In genomic region chr6:108772913-108773312, GRCm38 (mm10) we compare ENCODE assay signal across 9 mouse cellular contexts. TPM values are rescaled to one million over a fixed set of nuclear protein-coding genes. Genes with fewer than 3 reads are reported as not detected.
DNase-seq lines count a peak whose midpoint lies in the region; ATAC-seq and TF ChIP-seq lines count a peak whose summit lies in the region.
"Had no signal": no experiment of that assay in that cellular context is flagged by ENCODE, and none has a peak within 500 bp of the region (broad histone marks: within the 10 kb centered on the region; RNA-seq: fewer than 3 reads in every experiment).

No protein-coding gene starts in this region.

- intact Hi-C loops in heart, adult 2 months (cut with DNase I), result no loop called here

- H3K79me2 ChIP-seq in C2C12 (ENCODE audit: control insufficient read depth, insufficient read depth), result no peaks in the 10 kb centered on the region
- H3K79me2 ChIP-seq in heart, adult 2 months (replicated peaks; ENCODE audit: control insufficient read depth, insufficient read depth, low read length), result no peaks in the 10 kb centered on the region

- no peaks in the 10 kb centered on the region for H3K9me3 ChIP-seq in embryonic facial prominence, embryonic 10.5 days
- no peaks in the 10 kb centered on the region for H3K9me3 ChIP-seq in kidney, embryonic 16.5 days (ENCODE audit: low read length)
- H3K9me3 ChIP-seq in liver, embryonic 13.5 days (replicated peaks), result no peaks in the 10 kb centered on the region
- H3K9me3 ChIP-seq in neural tube, embryonic 12.5 days, result no peaks in the 10 kb centered on the region
- H3K9me3 ChIP-seq: embryonic facial prominence, embryonic 12.5 days had no signal

- no peak overlapping the region for H3K4me2 ChIP-seq in kidney, embryonic 16.5 days (replicated peaks; ENCODE audit: low read depth, low read length)
- H3K4me2 ChIP-seq in liver, embryonic 13.5 days, result no peak overlapping the region
- no peak overlapping the region for H3K4me2 ChIP-seq in neural tube, embryonic 12.5 days (replicated peaks)
- H3K4me2 ChIP-seq: embryonic facial prominence, embryonic 12.5 days had no signal

- no peaks in the 10 kb centered on the region for H3K36me3 ChIP-seq in C2C12 (ENCODE audit: control insufficient read depth, insufficient read depth)
- no peaks in the 10 kb centered on the region for H3K36me3 ChIP-seq in embryonic facial prominence, embryonic 10.5 days (replicated peaks)
- no peaks in the 10 kb centered on the region for H3K36me3 ChIP-seq in heart, adult 2 months (ENCODE audit: control insufficient read depth, insufficient read depth, low read length)
- H3K36me3 ChIP-seq in kidney, embryonic 16.5 days (ENCODE audit: insufficient read depth, low read length), result no peaks in the 10 kb centered on the region
- no peaks in the 10 kb centered on the region for H3K36me3 ChIP-seq in liver, embryonic 13.5 days
- no peaks in the 10 kb centered on the region for H3K36me3 ChIP-seq in neural tube, embryonic 12.5 days
- no peaks in the 10 kb centered on the region for H3K36me3 ChIP-seq in testis, adult 2 months (ENCODE audit: control insufficient read depth, insufficient read depth, low read length)
- H3K36me3 ChIP-seq: embryonic facial prominence, embryonic 12.5 days had no signal

- H3ac ChIP-seq in C2C12 (ENCODE audit: control insufficient read depth, insufficient read length, low read depth), result no peak overlapping the region

- H3K27me3 ChIP-seq in C2C12 (ENCODE audit: control insufficient read depth, insufficient read depth, insufficient read length), result peaks cover 7% of the 10 kb centered on the region
- no peaks in the 10 kb centered on the region for H3K27me3 ChIP-seq in embryonic facial prominence, embryonic 10.5 days (replicated peaks; ENCODE audit: low read depth, poor library complexity, severe bottlenecking)
- no peaks in the 10 kb centered on the region for H3K27me3 ChIP-seq in heart, adult 2 months (ENCODE audit: control insufficient read depth, insufficient read depth, low read length)
- no peaks in the 10 kb centered on the region for H3K27me3 ChIP-seq in kidney, embryonic 16.5 days (ENCODE audit: insufficient read depth, low read length)
- no peaks in the 10 kb centered on the region for H3K27me3 ChIP-seq in liver, embryonic 13.5 days
- no peaks in the 10 kb centered on the region for H3K27me3 ChIP-seq in neural tube, embryonic 12.5 days (replicated peaks)
- H3K27me3 ChIP-seq in testis, adult 2 months (ENCODE audit: control insufficient read depth, insufficient read depth, low read length), result no peaks in the 10 kb centered on the region
- H3K27me3 ChIP-seq: embryonic facial prominence, embryonic 12.5 days had no signal

- TF ChIP-seq EP300 in heart, adult 2 months (IDR thresholded peaks at IDR 0.05; ENCODE audit: insufficient read depth, low read depth, low read length), result no peak

- 17% methylated on average over 9 of the region's 9 CpGs for WGBS in embryonic facial prominence, embryonic 10.5 days
- 15% methylated on average over 9 of the region's 9 CpGs for WGBS in heart, adult 2 months
- 20% methylated on average over 9 of the region's 9 CpGs for WGBS in kidney, embryonic 16.5 days
- WGBS in liver, embryonic 13.5 days (ENCODE audit: insufficient replicate concordance), result 12% methylated on average over 9 of the region's 9 CpGs
- WGBS in neural tube, embryonic 12.5 days, result 18% methylated on average over 9 of the region's 9 CpGs

- no peak for TF ChIP-seq POLR2A in heart, adult 2 months (IDR thresholded peaks at IDR 0.05; ENCODE audit: insufficient read depth, low read depth, low read length)
- no peak for TF ChIP-seq POLR2A in testis, adult 2 months (IDR thresholded peaks at IDR 0.05; ENCODE audit: control insufficient read depth, low read depth, low read length)

- no peak overlapping the region for H3K4me3 ChIP-seq in C2C12 (ENCODE audit: insufficient read depth, poor library complexity, severe bottlenecking)
- H3K4me3 ChIP-seq in embryonic facial prominence, embryonic 10.5 days, result no peak overlapping the region
- H3K4me3 ChIP-seq in heart, adult 2 months, result no peak overlapping the region
- no peak overlapping the region for H3K4me3 ChIP-seq in kidney, embryonic 16.5 days (ENCODE audit: low read length)
- no peak overlapping the region for H3K4me3 ChIP-seq in liver, embryonic 13.5 days (replicated peaks)
- no peak overlapping the region for H3K4me3 ChIP-seq in neural tube, embryonic 12.5 days
- H3K4me3 ChIP-seq in testis, adult 2 months (ENCODE audit: control insufficient read depth, low read depth, low read length), result no peak overlapping the region
- H3K4me3 ChIP-seq: embryonic facial prominence, embryonic 12.5 days had no signal

- H3K4me1 ChIP-seq in embryonic facial prominence, embryonic 10.5 days, result no peaks in the 10 kb centered on the region
- H3K4me1 ChIP-seq in heart, adult 2 months (ENCODE audit: control insufficient read depth, insufficient read depth, low read length), result no peaks in the 10 kb centered on the region
- no peaks in the 10 kb centered on the region for H3K4me1 ChIP-seq in kidney, embryonic 16.5 days (ENCODE audit: insufficient read depth, low read length)
- H3K4me1 ChIP-seq in liver, embryonic 13.5 days (replicated peaks), result peaks cover 8% of the 10 kb centered on the region
- H3K4me1 ChIP-seq in neural tube, embryonic 12.5 days, result no peaks in the 10 kb centered on the region
- 0 out of 2 replicates have a peak, but pooled peaks cover 3% of the 10 kb centered on the region for H3K4me1 ChIP-seq in testis, adult 2 months (ENCODE audit: control insufficient read depth, insufficient read depth, low read length)
- H3K4me1 ChIP-seq: embryonic facial prominence, embryonic 12.5 days had no signal

- ATAC-seq in kidney, embryonic 16.5 days (ENCODE audit: low FRiP score, low TSS enrichment), result peak; percentile 54; the same call in 1 of the 2 replicates
- peak; percentile 36; the same call in 1 of the 2 replicates for ATAC-seq in liver, embryonic 13.5 days (ENCODE audit: low read depth)
- peak; percentile 74; the same call in 1 of the 2 replicates for ATAC-seq in neural tube, embryonic 12.5 days (ENCODE audit: low FRiP score, low read depth)

- H3K79me3 ChIP-seq in C2C12 (ENCODE audit: low read depth), result no peaks in the 10 kb centered on the region

- no peak overlapping the region for H3K9ac ChIP-seq in heart, adult 2 months (ENCODE audit: low read depth, low read length)
- H3K9ac ChIP-seq in kidney, embryonic 16.5 days (replicated peaks; ENCODE audit: low read length), result no peak overlapping the region
- no peak overlapping the region for H3K9ac ChIP-seq in liver, embryonic 13.5 days
- H3K9ac ChIP-seq in neural tube, embryonic 12.5 days, result no peak overlapping the region
- H3K9ac ChIP-seq: embryonic facial prominence, embryonic 12.5 days had no signal

- peak; percentile 89 for TF ChIP-seq CTCF in C2C12 (IDR thresholded peaks at IDR 0.05; ENCODE audit: control insufficient read depth, insufficient read depth, insufficient read length)
- TF ChIP-seq CTCF in heart, adult 2 months (IDR thresholded peaks at IDR 0.05), result peak; percentile 99
- TF ChIP-seq CTCF in testis, adult 2 months (IDR thresholded peaks at IDR 0.05; ENCODE audit: control insufficient read depth, insufficient read depth, insufficient replicate concordance, low read depth, low read length), result peak; percentile 85; the same call in 1 of the 2 replicates

- no peak overlapping the region for H3K27ac ChIP-seq in embryonic facial prominence, embryonic 10.5 days (replicated peaks)
- H3K27ac ChIP-seq in heart, adult 2 months, result no peak overlapping the region
- no peak overlapping the region for H3K27ac ChIP-seq in kidney, embryonic 16.5 days (ENCODE audit: low read length)
- no peak overlapping the region for H3K27ac ChIP-seq in liver, embryonic 13.5 days
- H3K27ac ChIP-seq in neural tube, embryonic 12.5 days, result no peak overlapping the region
- H3K27ac ChIP-seq in testis, adult 2 months (ENCODE audit: control insufficient read depth, insufficient read depth, low read depth, low read length), result no peak overlapping the region
- H3K27ac ChIP-seq: embryonic facial prominence, embryonic 12.5 days had no signal

- peak; percentile 88 for DNase-seq in adrenal gland, postnatal 14 days
- peak; percentile 81 for DNase-seq in embryonic facial prominence, embryonic 10.5 days (ENCODE audit: low spot score)
- peak; percentile 65 to 84 for DNase-seq in heart, adult 2 months
- peak; percentile 25 for DNase-seq in liver, embryonic 13.5 days

TF ChIP-seq in C2C12, 6 proteins besides CTCF, POLR2A, EP300 and RAD21:
- TF ChIP-seq FOSL1 (IDR thresholded peaks at IDR 0.05; ENCODE audit: insufficient read depth, low read length, poor library complexity, severe bottlenecking) (no peak), MYOD1 (IDR thresholded peaks at IDR 0.05; ENCODE audit: control insufficient read depth, insufficient read length, low read depth) (no peak), USF1 (IDR thresholded peaks at IDR 0.05; ENCODE audit: low read depth) (no peak), MAX (IDR thresholded peaks at IDR 0.05) (no peak), MYOG (IDR thresholded peaks at IDR 0.05; ENCODE audit: control insufficient read depth, extremely low read depth, insufficient read length) (no peak), CEBPB (IDR thresholded peaks at IDR 0.05; ENCODE audit: low read depth) (no peak)

RNA-seq across cellular contexts. Expression of gene Arl8b, which starts 10.0 kb away (rescaled TPM):
- 22.1 TPM for polyA plus RNA-seq in C2C12 (2012; fragmentation: generic; extraction: Trizol)
- 104 and 112 TPM in 2 replicates for total RNA-seq in adrenal gland, postnatal 14 days (2021)
- 61.4 and 62.2 TPM in 2 replicates for polyA plus RNA-seq in embryonic facial prominence, embryonic 10.5 days (2016; fragmentation: Nextera tagmentation; extraction: Ambion mirVana)
- 100 to 1,000 TPM in 1 of 2 experiments, 10 to 100 TPM in 1; 93.0 to 101 TPM for total RNA-seq in heart, adult 2 months (2021)
- polyA plus RNA-seq in heart, adult 2 months (2012; rRNA removed), result 21.5 and 39.1 TPM in 2 replicates
- polyA plus RNA-seq in kidney, embryonic 16.5 days (2015; fragmentation: Nextera tagmentation; extraction: Ambion mirVana), result 79.1 and 81.9 TPM in 2 replicates
- polyA plus RNA-seq in liver, embryonic 13.5 days (2015; fragmentation: Nextera tagmentation; extraction: Ambion mirVana), result 38.0 and 57.2 TPM in 2 replicates
- 82.8 and 87.8 TPM in 2 replicates for polyA plus RNA-seq in neural tube, embryonic 12.5 days (2016; fragmentation: Nextera tagmentation; extraction: Ambion mirVana)
- polyA plus RNA-seq in testis, adult 2 months (2012; rRNA removed), result 26.0 and 37.0 TPM in 2 replicates

RNA-seq across cellular contexts. Expression of gene Edem1, which starts 55.5 kb away (rescaled TPM):
- 11.1 TPM for polyA plus RNA-seq in C2C12 (2012; fragmentation: generic; extraction: Trizol)
- 54.8 and 73.2 TPM in 2 replicates for total RNA-seq in adrenal gland, postnatal 14 days (2021)
- polyA plus RNA-seq in embryonic facial prominence, embryonic 10.5 days (2016; fragmentation: Nextera tagmentation; extraction: Ambion mirVana), result 19.1 and 19.9 TPM in 2 replicates
- total RNA-seq in heart, adult 2 months (2021), result 10 to 100 TPM; 10.1 to 13.8 TPM
- polyA plus RNA-seq in heart, adult 2 months (2012; rRNA removed), result 6.0 and 7.4 TPM in 2 replicates
- polyA plus RNA-seq in kidney, embryonic 16.5 days (2015; fragmentation: Nextera tagmentation; extraction: Ambion mirVana), result 18.8 and 23.7 TPM in 2 replicates
- polyA plus RNA-seq in liver, embryonic 13.5 days (2015; fragmentation: Nextera tagmentation; extraction: Ambion mirVana), result 13.5 and 20.8 TPM in 2 replicates
- 14.1 and 17.8 TPM in 2 replicates for polyA plus RNA-seq in neural tube, embryonic 12.5 days (2016; fragmentation: Nextera tagmentation; extraction: Ambion mirVana)
- polyA plus RNA-seq in testis, adult 2 months (2012; rRNA removed), result 5.6 and 7.4 TPM in 2 replicates

Comparison
In these comparisons a context has a peak if more than half of its experiments do, and no peak if none do; other contexts are left out.
1. DNase-seq: peak in every context shown above with its lines; median percentile 88 in adrenal gland, postnatal 14 days; 81 in embryonic facial prominence, embryonic 10.5 days; 74 in heart, adult 2 months; 25 in liver, embryonic 13.5 days.